Mouse (Mus musculus): ENCODE measurements at regions not wholly inside any gene's neighbourhood (a gene's known extent, or its start where the extent isn't known, plus 50 kb on each side); places are given as distances from the start of the nearest gene placed in this dataset.
A peak's percentile ranks its signal among the peaks of the same experiment; 100 is the strongest.

DNA sequence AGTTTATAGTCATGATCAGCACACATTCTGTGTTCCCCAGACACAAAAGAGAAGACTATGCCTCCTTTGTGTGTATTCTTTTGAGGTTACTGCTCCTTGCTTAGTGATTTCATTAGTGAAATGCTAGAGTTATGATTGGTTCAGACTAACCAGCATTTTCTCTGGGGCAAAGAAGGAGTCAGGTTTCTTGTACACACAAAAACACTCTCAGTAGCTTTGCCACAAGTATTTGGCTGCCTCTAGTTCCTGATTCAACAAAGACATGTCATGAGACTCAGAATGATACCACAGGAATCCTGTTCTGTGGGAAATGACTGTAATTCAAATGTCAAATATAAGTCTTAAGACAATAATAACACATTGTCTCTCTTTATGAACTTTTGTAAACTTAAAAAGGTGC, 86.9 kb downstream of the Alx1 start:
- peak; percentile 14 for DNase-seq (ENCODE audit: low spot score)

DNA sequence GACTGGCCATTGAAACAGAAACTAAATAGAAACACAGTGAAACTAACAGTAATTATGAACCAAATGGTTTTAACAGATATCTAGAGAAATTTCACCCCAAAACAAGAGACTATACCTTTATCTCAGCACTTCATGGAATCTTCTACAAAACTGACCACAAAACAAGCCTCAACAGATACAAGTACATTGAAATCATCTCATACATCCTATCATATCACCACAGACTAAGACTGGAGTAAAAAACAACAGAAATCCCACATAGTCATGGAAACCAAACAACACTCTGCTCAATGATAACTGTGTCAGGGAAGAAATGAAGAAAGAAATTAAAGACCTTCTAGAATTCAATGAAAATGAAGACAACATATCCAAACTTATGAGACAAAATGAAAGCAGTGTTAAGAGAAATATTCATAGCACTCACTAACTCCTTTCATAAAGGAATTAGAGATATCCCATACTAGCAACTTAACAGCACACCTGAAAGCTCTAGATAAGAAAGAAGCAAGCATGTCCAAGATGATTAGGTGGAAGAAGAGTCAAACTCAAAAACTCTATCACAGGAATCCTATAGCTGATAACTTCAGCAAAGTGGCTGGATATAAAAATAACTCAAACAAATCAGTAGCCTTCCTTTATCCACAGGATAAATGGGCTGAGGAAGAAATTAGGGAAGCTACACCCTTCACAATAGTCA, 89.0 kb downstream of the Alx1 start:
- no peak for DNase-seq (ENCODE audit: low spot score)

DNA sequence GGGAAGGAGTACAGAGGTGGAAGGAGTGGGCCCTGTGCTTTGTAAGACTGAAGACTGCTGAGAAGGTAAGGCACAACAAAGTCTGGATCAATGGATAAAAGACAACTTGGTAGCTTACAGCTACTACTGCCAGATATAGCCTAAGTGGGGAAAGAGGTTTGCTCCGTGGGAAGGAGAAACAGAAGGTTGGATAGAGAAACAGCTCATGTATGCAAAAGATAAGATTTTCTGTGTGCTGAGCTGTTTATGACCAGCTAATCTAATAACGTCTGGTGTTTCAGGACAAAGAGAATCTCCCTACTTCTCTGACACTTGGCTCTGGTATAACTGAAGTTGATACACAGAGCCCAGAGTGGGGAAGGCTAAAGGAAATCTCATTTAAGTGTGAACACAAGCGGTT, 98.6 kb downstream of the Alx1 start:
- DNase-seq (ENCODE audit: low spot score), result no peak

DNA sequence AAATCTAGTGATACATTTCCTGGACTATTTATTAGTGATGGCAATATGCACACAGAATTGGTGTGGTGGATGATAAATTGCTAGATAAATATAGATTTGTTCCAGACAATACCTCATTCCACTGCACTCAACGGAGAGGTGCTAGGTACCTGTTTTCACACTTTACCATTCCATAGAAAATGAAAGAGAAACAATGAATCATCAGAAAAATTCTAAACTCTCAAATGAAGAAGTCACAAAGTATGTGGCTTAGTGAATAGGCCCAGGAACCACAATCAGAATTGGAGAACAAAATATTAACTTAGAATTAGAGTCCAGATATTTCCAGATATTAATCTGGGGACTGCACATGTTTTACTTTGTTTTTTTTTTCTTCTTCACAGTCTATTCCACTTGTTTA, 101.4 kb downstream of the Alx1 start:
- no peak for DNase-seq (ENCODE audit: low spot score)

DNA sequence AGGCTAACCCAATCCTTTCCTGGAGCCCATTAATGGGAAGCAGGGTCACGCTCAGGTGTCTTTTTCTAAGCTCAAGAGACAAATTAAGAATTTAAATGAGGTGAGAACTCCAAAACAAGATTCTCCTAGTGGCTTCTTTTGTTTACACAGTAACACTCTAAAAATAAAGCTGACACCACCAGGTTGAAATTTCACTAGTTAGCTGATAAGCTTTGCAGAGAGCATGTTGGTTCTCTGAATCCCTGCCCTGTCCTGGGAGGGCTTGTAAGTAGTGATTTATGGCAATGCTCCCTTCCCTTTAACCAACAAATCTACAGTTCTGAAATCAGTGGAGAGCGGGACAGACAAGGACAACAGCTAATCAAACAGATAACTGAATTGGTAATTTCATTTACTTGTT, 132.6 kb downstream of the Alx1 start:
- no peak for DNase-seq (ENCODE audit: low spot score)

DNA sequence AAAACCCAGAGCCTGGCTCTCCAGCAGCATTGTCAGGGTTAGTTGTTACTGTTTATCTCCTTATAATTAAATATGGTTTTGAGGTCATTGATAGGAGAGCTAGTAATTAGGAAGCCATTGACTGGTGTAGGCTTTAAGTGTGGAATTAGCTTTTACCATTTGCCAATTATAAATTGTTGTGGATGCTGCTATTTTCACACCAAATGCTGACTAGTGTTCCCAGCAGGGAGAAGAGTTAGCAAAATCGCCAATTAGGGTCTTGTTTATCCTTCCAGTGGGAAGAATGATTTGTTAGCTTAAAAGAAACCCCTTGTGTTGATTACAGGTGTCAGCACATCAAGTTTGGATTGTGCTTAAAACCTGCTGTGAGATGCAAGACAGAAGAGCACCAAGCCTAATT, 134.1 kb downstream of the Alx1 start:
- DNase-seq (ENCODE audit: low spot score), result no peak

DNA sequence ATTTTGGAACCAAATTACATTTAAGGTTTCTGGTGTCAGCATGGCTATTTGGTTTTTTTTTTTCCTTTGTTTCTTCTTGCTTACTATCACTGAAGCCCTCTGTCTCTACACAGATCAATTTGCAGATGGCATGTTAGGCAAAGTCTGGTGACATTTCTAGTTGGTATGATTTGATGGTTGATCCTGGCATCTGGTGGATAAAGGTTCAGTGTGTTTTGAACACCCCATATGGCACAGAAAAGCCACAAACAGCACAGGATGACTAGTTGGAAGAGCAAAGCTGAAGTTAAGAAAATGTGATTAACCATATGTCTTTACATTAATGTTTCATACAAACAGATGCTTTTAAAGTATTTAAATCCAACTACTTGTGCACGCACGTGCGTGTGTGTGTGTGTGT, 137.6 kb downstream of the Alx1 start:
- no peak for DNase-seq (ENCODE audit: low spot score)

DNA sequence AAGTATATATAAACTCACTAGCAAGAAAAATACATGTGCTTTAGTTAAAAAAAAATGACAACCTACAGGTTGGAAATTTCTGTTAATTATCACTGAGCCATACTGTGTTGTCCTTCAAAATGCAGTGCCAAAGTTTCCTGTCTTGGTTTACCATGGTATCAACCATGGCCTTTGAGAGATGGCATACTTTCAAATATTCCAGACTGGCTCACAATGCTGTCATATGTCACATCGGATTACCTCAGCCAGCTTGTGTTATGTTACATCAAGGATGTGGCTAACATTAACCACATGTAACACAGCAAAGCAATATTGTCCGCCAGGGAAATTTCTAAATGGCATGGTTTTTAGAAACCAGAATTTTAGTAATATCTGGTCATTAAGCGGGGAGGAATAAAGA, 140.3 kb downstream of the Alx1 start:
- DNase-seq (ENCODE audit: low spot score), result no peak

DNA sequence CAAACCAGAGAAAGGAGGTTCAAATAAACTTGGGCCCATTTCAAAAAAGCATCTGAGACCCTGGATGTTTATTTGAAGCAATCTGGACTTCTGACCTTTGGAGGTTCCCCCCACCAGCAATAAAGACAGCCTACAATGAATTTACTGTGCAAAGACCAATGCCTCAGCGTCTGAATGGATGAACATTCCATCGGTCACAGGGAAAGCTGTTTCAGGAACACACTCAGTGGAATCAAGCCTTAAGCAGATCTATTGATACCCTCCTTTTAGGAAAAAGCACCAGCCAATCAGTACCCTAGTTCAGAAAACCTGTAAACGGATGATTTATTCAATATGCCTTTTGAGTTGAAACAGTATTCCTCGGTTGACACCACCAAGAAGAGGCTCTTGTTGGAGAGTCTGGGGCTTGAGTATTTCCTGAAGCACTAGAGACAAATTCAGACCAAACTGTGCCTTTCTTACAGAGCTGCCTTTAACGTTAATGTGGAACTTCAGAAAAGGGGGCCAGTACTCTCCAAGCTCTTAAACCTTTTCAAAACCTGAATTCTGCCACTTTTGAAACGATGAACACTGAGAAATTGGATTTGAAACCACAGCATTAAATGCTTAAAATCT, 148.1 kb downstream of the Alx1 start:
- DNase-seq (ENCODE audit: low spot score), result peak; percentile 10

DNA sequence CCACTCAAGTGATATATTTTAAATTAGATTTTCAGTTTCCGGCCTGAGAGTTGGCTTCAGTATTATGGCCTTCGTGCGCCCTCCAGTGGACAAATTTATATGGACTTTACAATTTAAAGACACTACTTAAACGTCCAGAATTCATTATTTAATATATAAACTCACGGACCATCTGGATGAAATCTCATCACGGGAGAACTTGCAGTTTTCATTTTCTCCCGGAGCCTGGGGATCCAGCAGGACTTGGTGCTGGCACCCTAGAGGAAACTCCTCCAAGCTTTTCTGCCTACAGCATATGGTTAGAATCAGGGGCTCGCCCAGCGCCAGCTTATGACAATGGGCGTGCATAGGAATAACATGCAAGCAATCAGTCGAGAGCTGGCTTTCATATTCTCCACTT, 152.0 kb downstream of the Alx1 start:
- DNase-seq (ENCODE audit: low spot score), result peak; percentile 77

DNA sequence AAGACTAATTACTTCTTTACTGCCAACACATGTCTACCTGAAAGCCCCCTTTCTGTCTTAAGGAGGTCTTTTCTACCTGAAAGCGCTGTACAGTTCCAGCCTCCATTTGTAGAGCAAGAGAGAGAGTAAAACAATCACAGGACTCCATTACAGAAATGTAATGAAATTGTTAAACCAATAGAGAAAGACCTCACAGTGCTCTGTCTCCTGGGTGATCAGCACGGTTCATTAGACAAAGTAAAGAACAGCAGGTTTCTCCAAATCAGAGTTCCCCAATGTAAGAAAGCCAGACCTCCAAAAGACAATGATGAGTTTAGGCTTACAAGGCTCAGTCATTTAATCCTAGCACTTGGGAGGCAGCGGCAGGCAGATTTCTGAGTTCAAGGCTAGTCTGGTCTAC, 153.1 kb downstream of the Alx1 start:
- no peak for DNase-seq (ENCODE audit: low spot score)

DNA sequence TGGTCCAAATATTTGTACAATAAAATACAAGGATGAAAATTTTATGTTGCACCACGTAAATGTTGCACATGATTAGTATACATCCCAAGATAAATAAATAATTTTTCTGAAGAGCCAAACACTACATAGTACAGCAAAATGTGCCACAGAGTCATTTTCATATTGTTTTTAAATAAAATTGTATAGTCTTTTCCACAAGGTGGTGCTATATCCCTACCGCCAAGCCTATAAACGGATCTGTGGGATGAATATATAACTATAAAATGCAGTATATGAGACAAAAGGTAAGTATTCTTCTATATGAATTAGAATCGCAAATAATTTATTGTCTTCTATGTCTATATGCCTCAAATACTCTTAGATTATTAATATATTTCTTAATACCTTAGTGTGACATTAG, 163.1 kb downstream of the Alx1 start:
- peak; percentile 35 for DNase-seq (ENCODE audit: low spot score)

DNA sequence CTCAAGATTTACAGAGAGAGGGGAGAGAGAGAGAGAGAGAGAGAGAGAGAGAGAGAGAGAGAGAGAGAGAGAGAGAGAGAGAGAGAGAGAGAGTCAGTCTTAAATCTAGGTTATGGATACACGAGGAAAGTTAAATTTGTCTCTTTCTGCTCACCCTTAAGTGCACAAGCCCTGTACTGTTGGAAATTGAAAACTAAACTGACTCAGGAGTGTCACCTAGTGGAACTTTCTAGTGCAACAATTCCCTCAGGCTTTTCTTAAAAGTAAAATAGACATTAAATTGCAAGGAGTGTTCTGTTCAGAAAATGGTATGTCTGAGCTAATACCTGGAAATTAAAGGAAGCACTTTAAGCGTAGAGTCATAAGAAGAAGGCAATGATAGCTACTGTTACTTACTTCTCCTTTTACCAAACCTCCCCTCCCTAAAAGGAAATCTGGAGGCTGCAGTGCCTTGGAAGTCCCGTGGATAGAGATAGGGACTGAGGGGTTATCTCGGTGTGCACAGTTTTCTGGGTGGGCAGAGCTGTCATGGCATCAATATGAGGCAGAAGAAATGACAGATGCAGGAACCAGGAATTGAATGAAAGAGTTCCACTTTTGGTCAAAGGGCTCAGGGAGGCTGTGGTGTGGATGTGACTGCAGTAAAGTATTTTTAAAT, 193.3 kb downstream of the Alx1 start:
- DNase-seq (ENCODE audit: low spot score), result peak; percentile 74

DNA sequence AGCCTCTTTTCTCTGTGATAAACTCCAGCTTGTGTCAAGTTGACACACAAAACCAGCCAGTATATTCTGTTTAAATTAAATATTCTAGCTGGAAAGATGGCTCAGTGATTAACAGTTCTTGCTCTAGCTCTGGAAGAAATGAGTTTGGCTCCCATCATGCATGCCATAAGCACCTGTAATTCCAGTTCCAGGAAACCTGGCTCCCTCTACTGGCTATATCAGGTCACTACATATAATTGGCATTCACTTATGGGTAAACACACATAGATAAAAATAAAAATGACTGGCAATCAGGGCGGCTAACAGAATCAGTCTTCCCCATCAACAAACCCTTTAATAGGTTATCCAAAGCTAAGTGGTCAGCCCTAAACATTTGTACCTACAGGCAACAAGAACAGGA, 194.2 kb downstream of the Alx1 start:
- DNase-seq (ENCODE audit: low spot score), result peak; percentile 50

DNA sequence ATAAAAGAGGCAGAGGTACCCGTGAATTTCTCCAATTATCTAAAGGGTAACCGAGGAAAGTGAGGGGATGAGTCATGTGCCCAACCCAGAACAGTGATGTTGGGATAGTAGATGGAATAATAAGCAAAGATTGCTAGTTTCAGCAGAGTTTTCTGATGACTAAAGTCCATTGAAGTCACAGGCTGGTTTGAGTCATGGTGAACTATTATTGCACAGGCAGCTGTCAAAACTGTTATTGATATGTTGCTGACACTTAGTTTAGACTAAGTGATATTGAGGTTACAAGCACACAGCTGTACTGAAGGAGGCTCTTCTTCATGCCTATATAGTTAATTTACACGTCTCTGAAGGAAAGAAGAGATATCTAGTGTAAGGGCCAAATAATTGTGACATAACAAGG, 200.4 kb downstream of the Alx1 start:
- no peak for DNase-seq (ENCODE audit: low spot score)

DNA sequence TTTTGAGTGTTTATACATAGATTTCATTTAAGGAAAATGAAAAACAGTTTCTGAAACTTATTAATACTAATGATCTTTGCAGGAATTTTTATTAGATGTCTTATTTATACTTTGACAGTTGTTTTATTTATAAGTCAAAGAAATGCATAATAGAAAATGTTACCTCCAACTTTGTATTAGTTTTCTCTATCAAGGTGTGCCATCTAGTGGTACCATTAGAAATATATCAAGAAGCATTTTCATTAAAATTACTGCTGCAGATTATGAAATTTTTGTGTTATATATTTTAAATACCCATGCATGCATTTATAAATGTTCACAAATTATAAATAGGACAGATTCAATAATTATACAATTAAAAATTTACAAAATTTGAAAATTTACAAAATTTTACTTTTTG, 206.6 kb downstream of the Alx1 start:
- DNase-seq (ENCODE audit: low spot score), result peak; percentile 15

DNA sequence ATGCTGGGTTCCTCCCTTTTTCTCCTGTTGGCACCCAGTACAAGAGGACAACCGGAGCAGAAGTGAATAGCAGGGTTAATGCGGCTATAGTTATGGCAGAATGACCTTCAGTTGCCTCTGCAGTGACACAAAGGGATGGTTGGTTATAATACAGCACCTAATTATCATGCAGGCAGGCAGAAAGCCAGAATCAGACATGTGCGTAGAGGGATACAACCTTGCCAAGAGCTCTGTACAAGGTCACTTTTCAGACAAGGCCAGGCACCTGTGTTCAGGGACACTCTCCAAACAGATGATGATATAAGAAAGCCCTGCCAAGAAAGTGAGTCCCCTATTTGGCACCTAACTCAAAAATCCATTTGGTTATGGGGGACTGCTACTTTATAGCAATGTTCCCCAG, 228.6 kb downstream of the Alx1 start:
- DNase-seq (ENCODE audit: low spot score), result no peak

DNA sequence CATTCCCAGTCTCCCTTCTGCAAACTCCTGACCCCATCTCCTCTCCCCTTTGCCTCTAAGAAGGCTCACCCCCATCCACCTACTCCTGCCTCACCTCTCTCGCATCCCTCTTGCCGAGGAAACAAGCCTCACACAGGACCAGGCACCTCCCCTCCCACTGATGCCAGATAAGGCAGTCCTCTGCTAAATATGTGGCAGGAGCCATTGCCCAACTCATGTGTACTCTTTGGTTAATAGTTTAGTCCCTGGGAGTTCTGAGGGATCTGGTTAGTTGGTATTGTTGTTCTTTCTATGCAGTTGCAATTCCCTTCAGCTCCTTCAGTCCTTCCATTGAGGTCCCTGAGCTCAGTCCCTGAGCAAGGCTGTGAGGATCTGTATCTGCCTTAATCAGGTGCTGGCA, 250.8 kb downstream of the Alx1 start:
- DNase-seq (ENCODE audit: low spot score), result no peak

DNA sequence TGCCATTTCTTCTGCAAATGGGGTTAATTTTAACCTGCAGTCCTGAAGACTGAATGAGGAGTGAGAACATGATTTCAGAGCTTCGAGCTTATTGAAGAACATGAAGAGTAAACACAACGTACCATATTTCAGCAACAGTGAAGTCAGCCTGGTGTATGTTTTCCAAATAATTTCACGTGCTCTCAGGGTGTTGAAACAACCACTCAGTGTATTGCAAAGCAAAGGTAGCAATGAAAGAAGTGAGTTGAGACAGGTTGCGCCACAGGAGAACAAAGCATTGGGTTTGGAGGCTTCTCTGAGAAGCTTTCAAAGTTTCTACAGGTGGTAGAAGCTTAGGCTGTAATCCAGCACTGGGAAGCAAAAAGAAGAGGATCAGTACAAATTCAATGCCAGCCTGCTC, 251.7 kb downstream of the Rassf9 start:
- DNase-seq (ENCODE audit: low spot score), result no peak

DNA sequence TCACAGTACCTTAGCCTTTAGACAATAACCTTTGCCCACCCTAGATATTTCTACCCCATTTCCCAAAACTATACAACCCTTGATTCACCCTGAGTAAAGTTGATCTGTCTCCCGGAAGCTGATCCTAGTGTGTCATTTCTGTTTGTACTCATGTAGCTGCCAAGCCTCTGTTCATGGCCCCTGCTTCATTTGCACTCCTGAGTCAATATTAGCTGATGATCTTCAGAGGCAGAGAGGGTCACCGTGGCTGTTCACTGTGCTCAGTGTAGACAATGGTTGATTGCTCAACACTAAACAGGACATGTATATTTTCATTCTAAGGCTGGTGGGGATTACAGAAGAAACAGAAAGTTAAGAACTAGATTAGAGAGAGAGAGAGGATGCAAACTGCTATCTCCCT, 250.4 kb downstream of the Rassf9 start:
- DNase-seq (ENCODE audit: low spot score), result no peak

DNA sequence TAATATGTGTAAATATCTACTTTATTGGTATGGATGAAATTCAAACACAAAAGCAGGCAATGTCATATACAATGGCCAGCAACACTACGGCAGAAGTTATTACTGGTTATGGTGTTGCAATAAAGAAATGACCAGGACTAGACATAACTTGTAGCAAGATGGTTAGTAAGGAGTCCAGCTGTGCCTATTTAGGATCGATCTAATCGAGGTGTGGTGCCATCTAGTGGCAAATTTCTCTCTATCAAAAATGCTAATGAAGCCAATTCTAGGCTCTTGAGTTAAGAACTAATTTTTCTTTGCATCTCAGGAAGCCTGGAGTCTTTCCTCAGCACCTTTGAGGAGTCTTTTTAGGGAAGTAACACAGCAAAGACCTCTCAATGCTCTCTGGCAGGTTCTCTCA, 223.2 kb downstream of the Rassf9 start:
- DNase-seq (ENCODE audit: low spot score), result peak; percentile 67

DNA sequence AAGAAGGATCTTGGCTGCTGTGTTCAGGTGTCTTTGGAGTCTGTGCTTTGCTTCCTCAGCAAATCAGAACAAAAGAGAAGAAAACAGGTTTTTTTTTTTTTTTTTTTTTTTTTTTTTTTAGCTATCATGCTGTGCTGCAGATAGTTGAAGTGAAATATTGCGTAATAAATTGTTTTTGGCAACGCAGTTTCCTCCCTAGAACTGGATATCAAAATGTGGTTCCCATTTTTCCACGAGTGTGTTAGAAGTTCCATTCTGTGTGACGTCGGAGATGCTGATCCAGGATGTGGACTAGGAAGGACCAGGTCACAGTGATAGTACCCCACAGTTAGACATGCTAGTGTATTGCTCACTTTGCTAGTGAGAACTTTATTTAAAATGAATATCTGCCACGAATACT, 220.4 kb downstream of the Rassf9 start:
- no peak for DNase-seq (ENCODE audit: low spot score)

DNA sequence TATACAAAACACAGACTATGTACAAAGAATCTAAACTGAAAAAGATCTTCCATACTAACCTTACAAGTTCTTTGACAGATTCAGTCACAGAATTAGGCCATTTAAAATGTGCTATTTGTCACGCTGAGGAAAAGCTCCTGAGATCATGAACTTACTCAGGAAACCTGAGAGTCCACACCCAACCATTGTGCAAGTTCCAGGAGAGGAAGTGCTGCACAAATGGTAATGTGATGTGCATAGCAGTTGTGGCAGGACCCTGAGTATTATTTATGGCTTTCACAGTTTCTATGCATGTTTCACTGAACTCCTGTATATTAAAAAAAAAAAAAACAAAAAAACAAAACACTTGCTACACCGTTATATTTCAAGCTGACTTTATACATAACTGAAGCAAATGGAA, 200.2 kb downstream of the Rassf9 start:
- no peak for DNase-seq (ENCODE audit: low spot score)

DNA sequence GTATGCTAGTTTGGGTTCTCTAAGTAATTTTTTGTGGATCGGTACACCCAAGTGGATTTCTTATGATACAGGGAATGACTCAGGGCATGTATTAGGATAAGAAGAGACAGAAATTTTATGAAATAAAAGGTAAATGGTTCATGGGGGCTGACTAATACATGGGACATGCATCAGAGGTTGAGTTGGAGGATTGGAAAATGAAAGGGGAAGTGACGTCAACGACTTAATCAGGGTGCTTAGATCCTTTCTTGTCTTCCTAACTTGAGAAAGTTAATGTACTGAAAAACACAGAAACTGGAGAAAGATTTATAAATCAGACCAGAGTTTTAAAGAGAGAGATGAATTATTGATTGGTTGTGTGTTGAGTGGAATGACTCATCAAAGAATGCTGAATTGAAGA, 193.8 kb downstream of the Rassf9 start:
- no peak for DNase-seq (ENCODE audit: low spot score)
